Mouse (Mus musculus) left cerebral cortex, postnatal 4 days (tissue): Measurements from ENCODE around the gene Nup214. TPM values are rescaled to one million over a fixed set of nuclear protein-coding genes. Genes with fewer than 3 reads are reported as not detected.
A peak's percentile ranks its signal among the peaks of the same experiment; 100 is the strongest.

Experiments
- DNase-seq: peaks from one replicate; pipeline ENCODE4 v3.0.0-alpha.2; 2022
- intact Hi-C: fragments of 180-260 bp; cut with DNase I; formaldehyde crosslinking; loops from one replicate; pipeline ENCODE4 v1.15.1; 2025
- total RNA-seq, 2 experiments: library from RNA; stranded (reverse); gene quantifications; 2 replicates each; pipeline ENCODE4 v1.2.3; 2021

Gene Nup214
- total RNA-seq, 2 experiments from 2014 or later, result 54.0 to 59.8 TPM

- intact Hi-C loops, result no loop called here
- DNase-seq, result peak; percentile 77
These were observed 11.6 kb upstream of the Nup214 start for GRCm38 (mm10) chr2:31962501-31963224.

- DNase-seq, result peak; percentile 61
- intact Hi-C loops, result no loop called here
These were observed 10.7 kb upstream of the Nup214 start for GRCm38 (mm10) chr2:31963491-31963890.

- no peak for DNase-seq
- intact Hi-C loops, result no loop called here
These were observed 10.0 kb upstream of the Nup214 start for GRCm38 (mm10) chr2:31964191-31964590.

- DNase-seq, result peak; percentile 41
- intact Hi-C loops, result no loop called here
These were observed 9.1 kb upstream of the Nup214 start for GRCm38 (mm10) chr2:31965110-31965509.

- intact Hi-C loops, result no loop called here
- no peak for DNase-seq
These were observed 7.4 kb upstream of the Nup214 start for GRCm38 (mm10) chr2:31966801-31967200.

GRCm38 (mm10) chr2:31972589-31972988, 1.6 kb upstream of the Nup214 start:
- no peak for DNase-seq
- intact Hi-C loops, result no loop called here

GRCm38 (mm10) chr2:31974809-31975371, 654 bp downstream of the Nup214 start:
- intact Hi-C loops, result no loop called here

GRCm38 (mm10) chr2:31987774-31988173, 13.5 kb downstream of the Nup214 start:
- no peak for DNase-seq
- intact Hi-C loops, result loop anchor here (10.0 kb wide), 1 partner anchor 237 kb away; no protein-coding TSS in a partner anchor

More at GRCm38 (mm10) chr2:31974809-31975371, 654 bp downstream of the Nup214 start:
- DNase-seq, result no peak

- no peak for DNase-seq
- intact Hi-C loops, result loop anchor here (10.0 kb wide), 1 partner anchor 1976 kb away; no protein-coding TSS in a partner anchor
These were observed 16.7 kb downstream of the Nup214 start for GRCm38 (mm10) chr2:31990961-31991360.

- no peak for DNase-seq
- intact Hi-C loops, result loop anchor here (10.0 kb wide), 1 partner anchor 1980 kb away; no protein-coding TSS in a partner anchor
These were observed 20.7 kb downstream of the Nup214 start for GRCm38 (mm10) chr2:31994896-31995295.

- intact Hi-C loops, result loop anchor here (10.0 kb wide), 1 partner anchor 1981 kb away; no protein-coding TSS in a partner anchor
These were observed 21.8 kb downstream of the Nup214 start for GRCm38 (mm10) chr2:31996060-31996459.

GRCm38 (mm10) chr2:31997539-31997938, 23.3 kb downstream of the Nup214 start:
- DNase-seq, result no peak
- intact Hi-C loops, result loop anchor here (10.0 kb wide), 1 partner anchor 1983 kb away; no protein-coding TSS in a partner anchor

More at GRCm38 (mm10) chr2:31996060-31996459, 21.8 kb downstream of the Nup214 start:
- DNase-seq, result no peak

GRCm38 (mm10) chr2:31998443-31998842, 24.2 kb downstream of the Nup214 start:
- intact Hi-C loops, result loop anchor here (10.0 kb wide), 1 partner anchor 1984 kb away; no protein-coding TSS in a partner anchor
- DNase-seq, result no peak

- DNase-seq, result no peak
- intact Hi-C loops, result loop anchor here (10.0 kb wide), 2 partner anchors 186 to 1684 kb away; no protein-coding TSS in a partner anchor
These were observed 34.1 kb downstream of the Nup214 start for GRCm38 (mm10) chr2:32008311-32008710.

GRCm38 (mm10) chr2:32008716-32009115, 34.5 kb downstream of the Nup214 start:
- intact Hi-C loops, result loop anchor here (10.0 kb wide), 2 partner anchors 186 to 1684 kb away; no protein-coding TSS in a partner anchor
- DNase-seq, result no peak

- intact Hi-C loops, result no loop called here
- no peak for DNase-seq
These were observed 45.5 kb downstream of the Nup214 start for GRCm38 (mm10) chr2:32019704-32020103.

- DNase-seq, result no peak
- intact Hi-C loops, result no loop called here
These were observed 46.0 kb downstream of the Nup214 start for GRCm38 (mm10) chr2:32020229-32020628.

- no peak for DNase-seq
- intact Hi-C loops, result no loop called here
These were observed 50.1 kb downstream of the Nup214 start for GRCm38 (mm10) chr2:32024372-32024771.

GRCm38 (mm10) chr2:32029636-32030035, 55.4 kb downstream of the Nup214 start:
- intact Hi-C loops, result no loop called here
- DNase-seq, result peak; percentile 59

GRCm38 (mm10) chr2:32033436-32033835, 59.2 kb downstream of the Nup214 start:
- intact Hi-C loops, result no loop called here

GRCm38 (mm10) chr2:32034206-32034605, 60.0 kb downstream of the Nup214 start:
- no peak for DNase-seq
- intact Hi-C loops, result no loop called here

More at GRCm38 (mm10) chr2:32033436-32033835, 59.2 kb downstream of the Nup214 start:
- DNase-seq, result peak; percentile 70
